ENCODE assay signal across 8 mouse cellular contexts in the genomic region with DNA sequence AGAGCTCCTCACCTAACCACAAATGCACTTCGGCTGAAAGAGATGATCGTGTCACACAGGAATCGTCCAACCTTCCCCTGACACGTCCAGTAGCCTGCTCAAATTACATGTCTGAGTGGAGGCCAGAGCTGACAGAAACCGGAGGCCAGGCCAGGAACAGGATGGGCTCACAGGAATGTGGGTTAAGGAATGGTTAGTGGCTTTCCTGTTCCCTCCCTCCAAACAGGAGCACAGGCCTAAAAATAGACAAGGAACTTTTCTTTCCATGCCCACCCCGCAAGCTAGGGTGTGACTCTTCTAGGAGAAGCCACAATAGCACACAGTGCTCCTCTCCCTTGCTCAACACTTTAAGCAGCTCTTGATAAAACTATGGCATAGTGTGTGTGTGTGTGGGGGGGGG.
A peak's percentile ranks its signal among the peaks of the same experiment; 100 is the strongest.
DNase-seq lines count a peak whose midpoint lies in the region; ATAC-seq and TF ChIP-seq lines count a peak whose summit lies in the region.

No protein-coding gene starts in this region.

- no peaks in the 10 kb centered on the region for H3K27me3 ChIP-seq in embryonic facial prominence, embryonic 11.5 days (ENCODE audit: control insufficient read depth, insufficient read depth, low read length)
- no peaks in the 10 kb centered on the region for H3K27me3 ChIP-seq in heart, embryonic 14.5 days (ENCODE audit: control insufficient read depth, insufficient read depth, low read length)
- H3K27me3 ChIP-seq in liver, embryonic 14.5 days (ENCODE audit: control insufficient read depth, insufficient read depth, low read length) = no peaks in the 10 kb centered on the region
- H3K27me3 ChIP-seq in neural tube, embryonic 15.5 days (replicated peaks) = no peaks in the 10 kb centered on the region
- H3K27me3 ChIP-seq in stomach, postnatal 0 days (ENCODE audit: control insufficient read depth, insufficient read depth, low read length) = no peaks in the 10 kb centered on the region
- no peaks in the 10 kb centered on the region for H3K27me3 ChIP-seq in forebrain, postnatal 0 days (ENCODE audit: insufficient read depth, low read length)

- ATAC-seq in embryonic facial prominence, embryonic 11.5 days (replicated peaks; ENCODE audit: insufficient number of reproducible peaks, low FRiP score, low TSS enrichment, low read depth) = no peak
- ATAC-seq in heart, embryonic 14.5 days (ENCODE audit: insufficient number of reproducible peaks, insufficient read depth, low FRiP score, low read depth) = peak; percentile 90
- ATAC-seq in liver, embryonic 14.5 days (ENCODE audit: insufficient read depth) = 0 out of 2 replicates have a peak, but pooled peaks have one; percentile 39
- no peak for ATAC-seq in erythroid progenitor cell, adult 5-6 weeks (replicated peaks; ENCODE audit: low FRiP score, poor library complexity, severe bottlenecking)
- no peak for ATAC-seq in neural tube, embryonic 15.5 days (ENCODE audit: low FRiP score)
- no peak for ATAC-seq in stomach, postnatal 0 days (ENCODE audit: low FRiP score, low TSS enrichment)
- no peak for ATAC-seq in forebrain, postnatal 0 days

- DNase-seq in ES-CJ7 (ENCODE audit: low read depth, low spot score) = peak; percentile 7
- DNase-seq in embryonic facial prominence, embryonic 11.5 days (ENCODE audit: low spot score) = peak; percentile 13
- no peak for DNase-seq in liver, embryonic 14.5 days (ENCODE audit: low read depth in 3 of 3, low spot score in 3 of 3)
- no peak for DNase-seq in stomach, postnatal 0 days (ENCODE audit: low spot score)
- no peak for DNase-seq in forebrain, postnatal 0 days

- H3K9me3 ChIP-seq in embryonic facial prominence, embryonic 11.5 days (replicated peaks; ENCODE audit: control insufficient read depth, low read length) = no peaks in the 10 kb centered on the region
- H3K9me3 ChIP-seq in heart, embryonic 14.5 days (ENCODE audit: control insufficient read depth, low read length) = no peaks in the 10 kb centered on the region
- H3K9me3 ChIP-seq in liver, embryonic 14.5 days (ENCODE audit: control insufficient read depth, low read length) = no peaks in the 10 kb centered on the region
- no peaks in the 10 kb centered on the region for H3K9me3 ChIP-seq in neural tube, embryonic 15.5 days (replicated peaks)
- H3K9me3 ChIP-seq in stomach, postnatal 0 days (ENCODE audit: control insufficient read depth, low read length) = no peaks in the 10 kb centered on the region
- no peaks in the 10 kb centered on the region for H3K9me3 ChIP-seq in forebrain, postnatal 0 days (ENCODE audit: low read length)

- H3K4me2 ChIP-seq in embryonic facial prominence, embryonic 11.5 days (ENCODE audit: low read depth, low read length) = no peak overlapping the region
- H3K4me2 ChIP-seq in heart, embryonic 14.5 days (ENCODE audit: low read length) = peak overlapping the region; percentile 24
- H3K4me2 ChIP-seq in liver, embryonic 14.5 days (ENCODE audit: low read depth) = no peak overlapping the region
- H3K4me2 ChIP-seq in neural tube, embryonic 15.5 days = no peak overlapping the region
- H3K4me2 ChIP-seq in stomach, postnatal 0 days (replicated peaks; ENCODE audit: low read depth) = no peak overlapping the region
- no peak overlapping the region for H3K4me2 ChIP-seq in forebrain, postnatal 0 days (ENCODE audit: low read depth)

- TF ChIP-seq EP300 in liver, embryonic 14.5 days (IDR thresholded peaks at IDR 0.05; ENCODE audit: low read depth) = no peak
- no peak for TF ChIP-seq EP300 in stomach, postnatal 0 days (optimal IDR thresholded peaks at IDR 0.05)

- no peak for TF ChIP-seq CTCF in liver, embryonic 14.5 days (IDR thresholded peaks at IDR 0.05; ENCODE audit: low read depth)
- no peak for TF ChIP-seq CTCF in stomach, postnatal 0 days (IDR thresholded peaks at IDR 0.05; ENCODE audit: low read depth)
- no peak for TF ChIP-seq CTCF in forebrain, postnatal 0 days (IDR thresholded peaks at IDR 0.05; ENCODE audit: low read depth)

- 13% methylated on average over 6 of the region's 6 CpGs for WGBS in embryonic facial prominence, embryonic 11.5 days
- WGBS in heart, embryonic 14.5 days = 1% methylated on average over 6 of the region's 6 CpGs
- 28% methylated on average over 6 of the region's 6 CpGs for WGBS in liver, embryonic 14.5 days (ENCODE audit: insufficient replicate concordance)
- WGBS in neural tube, embryonic 15.5 days = 77% methylated on average over 6 of the region's 6 CpGs
- 26% methylated on average over 6 of the region's 6 CpGs for WGBS in stomach, postnatal 0 days
- 67% methylated on average over 6 of the region's 6 CpGs for WGBS in forebrain, postnatal 0 days

- H3K4me1 ChIP-seq in embryonic facial prominence, embryonic 11.5 days (ENCODE audit: control insufficient read depth, insufficient read depth, low read length) = no peaks in the 10 kb centered on the region
- H3K4me1 ChIP-seq in heart, embryonic 14.5 days (ENCODE audit: control insufficient read depth in 2 of 2, insufficient read depth in 2 of 2, low read length in 2 of 2) = peaks cover 2 to 8% of the 10 kb centered on the region in 2 experiments; a peak in 3 of 4 replicates
- no peaks in the 10 kb centered on the region for H3K4me1 ChIP-seq in liver, embryonic 14.5 days (replicated peaks; ENCODE audit: control insufficient read depth in 2 of 2, insufficient read depth in 2 of 2, low read length in 1 of 2)
- H3K4me1 ChIP-seq in neural tube, embryonic 15.5 days = no peaks in the 10 kb centered on the region
- no peaks in the 10 kb centered on the region for H3K4me1 ChIP-seq in stomach, postnatal 0 days (replicated peaks; ENCODE audit: control insufficient read depth, insufficient read depth)
- no peaks in the 10 kb centered on the region for H3K4me1 ChIP-seq in forebrain, postnatal 0 days (ENCODE audit: insufficient read depth)

- no peak overlapping the region for H3K4me3 ChIP-seq in embryonic facial prominence, embryonic 11.5 days (ENCODE audit: low read depth, low read length)
- no peak overlapping the region for H3K4me3 ChIP-seq in heart, embryonic 14.5 days (ENCODE audit: control insufficient read depth in 1 of 2, insufficient read depth in 1 of 2, low read depth in 1 of 2, low read length in 2 of 2)
- H3K4me3 ChIP-seq in liver, embryonic 14.5 days (ENCODE audit: insufficient read depth in 1 of 2, low read depth in 2 of 2, low read length in 2 of 2) = no peak overlapping the region
- no peak overlapping the region for H3K4me3 ChIP-seq in neural tube, embryonic 15.5 days (replicated peaks)
- H3K4me3 ChIP-seq in stomach, postnatal 0 days (ENCODE audit: low read depth, low read length) = no peak overlapping the region
- H3K4me3 ChIP-seq in forebrain, postnatal 0 days (ENCODE audit: low read depth, low read length) = no peak overlapping the region

- H3K36me3 ChIP-seq in embryonic facial prominence, embryonic 11.5 days (replicated peaks; ENCODE audit: control insufficient read depth, insufficient read depth, low read depth, low read length) = no peaks in the 10 kb centered on the region
- H3K36me3 ChIP-seq in heart, embryonic 14.5 days (ENCODE audit: control insufficient read depth, insufficient read depth, low read length) = peaks cover 36% of the 10 kb centered on the region
- no peaks in the 10 kb centered on the region for H3K36me3 ChIP-seq in liver, embryonic 14.5 days (replicated peaks; ENCODE audit: control insufficient read depth, insufficient read depth, low read depth)
- no peaks in the 10 kb centered on the region for H3K36me3 ChIP-seq in neural tube, embryonic 15.5 days
- 0 out of 2 replicates have a peak, but pooled peaks cover 3% of the 10 kb centered on the region for H3K36me3 ChIP-seq in stomach, postnatal 0 days (ENCODE audit: control insufficient read depth, insufficient read depth, low read length)
- no peaks in the 10 kb centered on the region for H3K36me3 ChIP-seq in forebrain, postnatal 0 days (ENCODE audit: insufficient read depth)

- no peak overlapping the region for H3K27ac ChIP-seq in embryonic facial prominence, embryonic 11.5 days (replicated peaks; ENCODE audit: low read depth, low read length)
- peak overlapping the region; percentile 84 to 87 for H3K27ac ChIP-seq in heart, embryonic 14.5 days (replicated peaks in 1 of 2; ENCODE audit: control insufficient read depth in 1 of 2, insufficient read depth in 1 of 2, low read depth in 2 of 2, low read length in 2 of 2)
- H3K27ac ChIP-seq in liver, embryonic 14.5 days = no peak overlapping the region
- H3K27ac ChIP-seq in neural tube, embryonic 15.5 days (replicated peaks) = no peak overlapping the region
- no peak overlapping the region for H3K27ac ChIP-seq in stomach, postnatal 0 days (replicated peaks)
- no peak overlapping the region for H3K27ac ChIP-seq in forebrain, postnatal 0 days (ENCODE audit: low read depth, low read length)

- 0 out of 2 replicates have a peak overlapping the region, but pooled peaks have one; percentile 13 for H3K9ac ChIP-seq in embryonic facial prominence, embryonic 11.5 days (replicated peaks; ENCODE audit: low read length)
- H3K9ac ChIP-seq in heart, embryonic 14.5 days (ENCODE audit: low read length) = no peak overlapping the region
- no peak overlapping the region for H3K9ac ChIP-seq in liver, embryonic 14.5 days (replicated peaks)
- H3K9ac ChIP-seq in neural tube, embryonic 15.5 days (replicated peaks) = no peak overlapping the region
- no peak overlapping the region for H3K9ac ChIP-seq in stomach, postnatal 0 days (ENCODE audit: low read length)
- H3K9ac ChIP-seq in forebrain, postnatal 0 days = no peak overlapping the region

Comparison
In these comparisons a context has a peak if more than half of its experiments do, and no peak if none do; other contexts are left out.
1. DNase-seq: peak in ES-CJ7 (single experiment) and embryonic facial prominence, embryonic 11.5 days (single experiment); none in liver, embryonic 14.5 days (0 of 3), stomach, postnatal 0 days (single experiment) and forebrain, postnatal 0 days (single experiment).
2. ATAC-seq: peak in heart, embryonic 14.5 days (single experiment) and liver, embryonic 14.5 days (single experiment); none in embryonic facial prominence, embryonic 11.5 days (single experiment), erythroid progenitor cell, adult 5-6 weeks (single experiment), neural tube, embryonic 15.5 days (single experiment), stomach, postnatal 0 days (single experiment) and forebrain, postnatal 0 days (single experiment).
3. H3K27ac ChIP-seq: peak in heart, embryonic 14.5 days (2 of 2); none in embryonic facial prominence, embryonic 11.5 days (single experiment), liver, embryonic 14.5 days (single experiment), neural tube, embryonic 15.5 days (single experiment), stomach, postnatal 0 days (single experiment) and forebrain, postnatal 0 days (single experiment).